Mouse (Mus musculus) myocyte (in vitro differentiated cells): ENCODE measurements at regions not wholly inside any gene's neighbourhood (a gene's known extent, or its start where the extent isn't known, plus 50 kb on each side); places are given as distances from the start of the nearest gene placed in this dataset.

Source experiments
- E2F4 ChIP-seq: IDR thresholded peaks from one replicate; pipeline ENCODE4 v1.6.1; 2011; ENCODE audit warnings: mild to moderate bottlenecking, control low read depth, moderate library complexity; ENCODE audit not compliant: insufficient read depth
- MAX ChIP-seq: IDR thresholded peaks from one replicate; pipeline ENCODE4 v1.6.1; 2011; ENCODE audit warnings: low read depth, mild to moderate bottlenecking, control low read depth
- MYOD1 ChIP-seq, 3 experiments: IDR thresholded peaks; one replicate each; pipeline ENCODE4 v1.6.1; 2011; ENCODE audit warnings: control low read depth in 2 of 3, low read depth in 2 of 3, mild to moderate bottlenecking in 2 of 3, moderate library complexity in 1 of 3; ENCODE audit not compliant: insufficient read length in 2 of 3, control insufficient read depth in 1 of 3
- MYOG ChIP-seq, 3 experiments: IDR thresholded peaks; one replicate each; pipeline ENCODE4 v1.6.1; 2011; ENCODE audit warnings: control low read depth in 2 of 3, low read depth in 2 of 3, mild to moderate bottlenecking in 2 of 3; ENCODE audit not compliant: insufficient read length in 2 of 3, control insufficient read depth in 1 of 3, insufficient read depth in 1 of 3
- POLR2A ChIP-seq: IDR thresholded peaks from one replicate; pipeline ENCODE4 v1.6.1; 2011; ENCODE audit warnings: low read depth, mild to moderate bottlenecking, control low read depth, moderate library complexity; ENCODE audit not compliant: insufficient read length
- POLR2AphosphoS2 ChIP-seq: IDR thresholded peaks from one replicate; pipeline ENCODE4 v1.6.1; 2011; ENCODE audit warnings: low read depth, control low read depth; ENCODE audit not compliant: insufficient read length
- TCF12 ChIP-seq: IDR thresholded peaks from one replicate; pipeline ENCODE4 v1.6.1; 2011; ENCODE audit warnings: mild to moderate bottlenecking, control low read depth; ENCODE audit not compliant: poor library complexity, insufficient read depth, severe bottlenecking
- TCF3 ChIP-seq: IDR thresholded peaks from one replicate; pipeline ENCODE4 v1.6.1; 2011; ENCODE audit warnings: low read depth, control low read depth; ENCODE audit not compliant: insufficient read length

GRCm38 (mm10) chr10:96480453-96481324 is 136.1 kb upstream of the Btg1 start:
- TF ChIP-seq POLR2A (no peak), POLR2AphosphoS2 (no peak), MYOG (IDR thresholded peaks at IDR 0.05; ENCODE audit: control insufficient read depth in 1 of 3, insufficient read depth in 1 of 3, insufficient read length in 2 of 3, low read depth in 2 of 3) (no peak), TCF3 (no peak), E2F4 (no peak), TCF12 (no peak), MAX (no peak), MYOD1 (IDR thresholded peaks at IDR 0.05; ENCODE audit: control insufficient read depth in 1 of 3, insufficient read length in 2 of 3, low read depth in 2 of 3) (no peak)
